In genomic region chr11:43943167-43943566, GRCm38 (mm10) we compare ENCODE assay signal across 35 mouse cellular contexts. TPM values are rescaled to one million over a fixed set of nuclear protein-coding genes. Genes with fewer than 3 reads are reported as not detected.
"Had no signal": no experiment of that assay in that cellular context is flagged by ENCODE, and none has a peak within 500 bp of the region (broad histone marks: within the 10 kb centered on the region; RNA-seq: fewer than 3 reads in every experiment).

No protein-coding gene starts in this region.

- DNase-seq: left cerebral cortex, postnatal 4 days; liver; liver, embryonic 13.5 days; liver, postnatal 0 days; lung, adult 18-20 months; lung, adult 2 months; lung, embryonic 14.5 days; lung, postnatal 10 days; lung, postnatal 14 days; lung, postnatal 36 days; lung, postnatal 4 days; midbrain, embryonic 14.5 days had no signal

- H3K9ac ChIP-seq: limb, embryonic 12.5 days; limb, embryonic 13.5 days; limb, embryonic 15.5 days; liver, embryonic 12.5 days; liver, embryonic 13.5 days; liver, embryonic 14.5 days; liver, embryonic 15.5 days; liver, postnatal 0 days; lung, embryonic 14.5 days; lung, embryonic 15.5 days; midbrain, embryonic 12.5 days; midbrain, embryonic 13.5 days; midbrain, embryonic 15.5 days; neural tube, embryonic 12.5 days had no signal

- H3K27me3 ChIP-seq: limb, embryonic 12.5 days; limb, embryonic 13.5 days; limb, embryonic 15.5 days; liver, embryonic 12.5 days; liver, embryonic 13.5 days; liver, embryonic 15.5 days; lung, embryonic 15.5 days; megakaryocyte, embryonic 14.5 days; midbrain, embryonic 12.5 days; midbrain, embryonic 13.5 days; midbrain, embryonic 15.5 days; neural tube, embryonic 12.5 days had no signal

- H3K4me2 ChIP-seq: limb, embryonic 12.5 days; limb, embryonic 13.5 days; limb, embryonic 15.5 days; liver, embryonic 11.5 days; liver, embryonic 12.5 days; liver, embryonic 13.5 days; liver, embryonic 15.5 days; lung, embryonic 14.5 days; lung, embryonic 15.5 days; midbrain, embryonic 12.5 days; midbrain, embryonic 13.5 days; midbrain, embryonic 15.5 days; neural tube, embryonic 12.5 days had no signal

- H3K4me3 ChIP-seq: limb, embryonic 10.5 days; limb, embryonic 12.5 days; limb, embryonic 13.5 days; limb, embryonic 15.5 days; liver, embryonic 12.5 days; liver, embryonic 13.5 days; liver, embryonic 15.5 days; lung, embryonic 15.5 days; megakaryocyte, embryonic 14.5 days; midbrain, embryonic 10.5 days; midbrain, embryonic 12.5 days; midbrain, embryonic 13.5 days; midbrain, embryonic 15.5 days; myocyte; neural tube, embryonic 12.5 days had no signal

- H3K36me3 ChIP-seq: limb, embryonic 10.5 days; limb, embryonic 12.5 days; limb, embryonic 13.5 days; limb, embryonic 15.5 days; liver, embryonic 12.5 days; liver, embryonic 13.5 days; liver, embryonic 15.5 days; lung, embryonic 15.5 days; midbrain, embryonic 10.5 days; midbrain, embryonic 12.5 days; midbrain, embryonic 13.5 days; midbrain, embryonic 15.5 days; neural tube, embryonic 12.5 days had no signal

- H3K4me1 ChIP-seq: limb, embryonic 10.5 days; limb, embryonic 12.5 days; limb, embryonic 13.5 days; limb, embryonic 15.5 days; liver, embryonic 12.5 days; liver, embryonic 13.5 days; liver, embryonic 15.5 days; lung, embryonic 15.5 days; megakaryocyte, embryonic 14.5 days; midbrain, embryonic 10.5 days; midbrain, embryonic 12.5 days; midbrain, embryonic 13.5 days; midbrain, embryonic 15.5 days; neural tube, embryonic 12.5 days had no signal

- H3K9me3 ChIP-seq: limb, embryonic 10.5 days; limb, embryonic 12.5 days; limb, embryonic 13.5 days; limb, embryonic 15.5 days; liver, embryonic 12.5 days; liver, embryonic 13.5 days; liver, embryonic 15.5 days; lung, embryonic 15.5 days; megakaryocyte, embryonic 14.5 days; midbrain, embryonic 10.5 days; midbrain, embryonic 12.5 days; midbrain, embryonic 13.5 days; midbrain, embryonic 15.5 days; neural tube, embryonic 12.5 days had no signal

- H3K27ac ChIP-seq: limb, embryonic 10.5 days; limb, embryonic 12.5 days; limb, embryonic 13.5 days; limb, embryonic 15.5 days; liver, embryonic 12.5 days; liver, embryonic 13.5 days; liver, embryonic 14.5 days; liver, embryonic 15.5 days; lung, embryonic 15.5 days; macrophage; midbrain, embryonic 10.5 days; midbrain, embryonic 12.5 days; midbrain, embryonic 13.5 days; midbrain, embryonic 15.5 days; neural tube, embryonic 12.5 days had no signal

- ATAC-seq: liver, embryonic 12.5 days; liver, postnatal 0 days; lung, postnatal 0 days; midbrain, embryonic 13.5 days; midbrain, embryonic 15.5 days; midbrain, embryonic 16.5 days had no signal

RNA-seq across cellular contexts. Expression of gene Adra1b, which starts 42.2 kb away (rescaled TPM):
- total RNA-seq: megakaryocyte progenitor cell, adult 5-6 weeks; megakaryocyte, adult 5-6 weeks; megakaryocyte-erythroid progenitor cell, adult 5-6 weeks; monocyte, adult 5-6 weeks had no signal
